Mouse (Mus musculus) ovary, adult 10 weeks (tissue): ENCODE results near the gene Cul1. TPM values are rescaled to one million over a fixed set of nuclear protein-coding genes. Genes with fewer than 3 reads are reported as not detected.

Source experiments
- polyA plus RNA-seq: library from polyadenylated mRNA; stranded (reverse); fragments of 350-450 nt; fragmentation: Illumina TruSeq; extraction: RNeasy Lipid Tissue Mini Kit (QIAGEN cat#74804); gene quantifications from one replicate; pipeline ENCODE4 v1.2.3, GENCODE M21; 2014

Gene Cul1
- 263 TPM for polyA plus RNA-seq

DNA sequence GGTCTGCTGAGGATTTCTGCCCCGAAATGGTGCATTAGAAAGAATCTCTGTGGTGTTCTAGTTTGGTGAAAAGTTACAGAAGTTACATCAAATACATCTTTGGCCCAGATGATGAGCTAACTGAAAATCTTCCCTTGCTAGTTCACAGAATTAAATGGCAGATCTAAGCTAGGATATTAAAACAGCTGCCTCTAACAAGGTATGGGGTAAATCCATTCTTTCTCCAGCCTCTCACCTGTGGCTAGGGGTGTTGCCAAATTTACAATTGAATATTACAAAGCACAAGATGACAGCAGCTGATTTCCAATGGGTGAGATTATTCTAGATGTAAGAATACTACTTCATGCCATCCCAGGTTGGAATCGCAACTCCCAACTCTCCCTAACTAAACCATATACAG lies at the start of gene Cul1:
Cul1 (plus strand) TSS at position 301 of the 400 bp plus-strand sequence.

Other genes starting within 250 kb of the Cul1 start
- gene Ezh2, start 141.9 kb downstream of the Cul1 start, polyA plus RNA-seq, result 114 TPM